Mouse (Mus musculus): ENCODE results near the gene Mfsd11. TPM values are rescaled to one million over a fixed set of nuclear protein-coding genes. Genes with fewer than 3 reads are reported as not detected.
A peak's percentile ranks its signal among the peaks of the same experiment; 100 is the strongest.

Mfsd11 gene
- total RNA-seq (2021) = 10 to 100 TPM; 33.7 to 35.2 TPM
- long read RNA-seq, experiment 1, transcript Mfsd11-201 (13 exons, 3,298 nt) = major isoform, 25 of 67 reads
- long read RNA-seq, experiment 1, partial matches to known transcripts = 5 of 67 reads
- long read RNA-seq, experiment 1, other reads (novel, unspliced or antisense) = 33 of 67 reads
- long read RNA-seq, experiment 2, transcript Mfsd11-201 (13 exons, 3,298 nt) = major isoform, 10 of 25 reads
- long read RNA-seq, experiment 2, partial matches to known transcripts = 2 of 25 reads
- long read RNA-seq, experiment 2, other reads (novel, unspliced or antisense) = 12 of 25 reads

DNA sequence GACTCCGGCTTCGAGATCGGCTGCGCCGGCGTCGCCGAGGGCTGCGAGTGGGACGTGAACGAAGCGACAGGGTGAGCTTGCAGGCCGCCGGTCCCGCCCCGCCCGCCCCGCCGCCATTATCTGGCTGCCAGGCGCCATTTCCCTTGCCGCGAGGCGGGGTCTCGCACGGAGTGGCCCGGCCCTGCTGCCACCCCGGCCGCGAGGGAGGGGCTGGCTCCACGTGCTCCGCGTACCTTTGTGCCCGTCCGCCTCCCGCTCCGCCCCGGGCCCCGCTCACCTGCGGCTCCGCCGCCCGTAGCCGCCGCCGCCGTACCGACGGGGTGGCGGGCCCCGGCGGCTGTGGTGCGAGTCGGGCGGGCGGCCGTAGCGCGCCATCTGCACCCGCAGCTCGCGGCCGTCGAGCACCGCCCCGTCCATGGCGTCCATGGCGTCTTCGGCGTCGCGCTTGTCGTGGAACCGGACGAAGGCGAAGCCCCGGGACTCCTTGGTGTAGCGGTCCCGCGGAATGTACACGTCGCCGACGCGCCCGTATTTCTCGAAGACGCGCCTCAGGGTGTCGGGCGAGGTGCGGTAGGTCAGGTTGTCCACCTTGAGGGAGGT is at the start of gene Mfsd11:
Gene Mfsd11 (plus strand): TSS at position 150 of the 600 bp plus-strand sequence.
- peak; percentile 90 to 94 for DNase-seq

- DNase-seq = no peak
Observed at GRCm38 (mm10) chr11:116802709-116803108, 49.5 kb upstream of the Mfsd11 start.

GRCm38 (mm10) chr11:116806136-116807071 is 45.8 kb upstream of the Mfsd11 start:
- no peak for DNase-seq

DNA sequence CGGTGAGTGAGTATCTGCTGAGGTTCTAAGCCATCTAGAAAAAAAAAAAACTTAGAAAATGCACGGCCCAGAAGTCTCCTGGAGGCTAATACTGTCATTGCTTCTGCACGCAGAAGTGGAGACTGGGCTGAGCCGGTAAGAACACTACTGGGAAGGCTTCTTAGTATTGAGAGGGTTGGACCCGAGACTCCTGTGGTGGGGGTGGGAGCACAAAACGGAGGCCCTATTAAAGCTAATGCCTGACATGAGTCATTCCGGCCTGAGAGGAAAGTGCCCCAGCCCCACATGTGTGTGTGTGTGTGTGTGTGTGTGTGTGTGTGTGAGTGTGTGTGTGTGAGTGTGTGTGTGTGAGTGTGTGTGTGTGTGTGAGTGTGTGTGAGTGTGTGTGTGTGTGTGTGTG is 45.1 kb upstream of the Mfsd11 start:
- DNase-seq = no peak

DNA sequence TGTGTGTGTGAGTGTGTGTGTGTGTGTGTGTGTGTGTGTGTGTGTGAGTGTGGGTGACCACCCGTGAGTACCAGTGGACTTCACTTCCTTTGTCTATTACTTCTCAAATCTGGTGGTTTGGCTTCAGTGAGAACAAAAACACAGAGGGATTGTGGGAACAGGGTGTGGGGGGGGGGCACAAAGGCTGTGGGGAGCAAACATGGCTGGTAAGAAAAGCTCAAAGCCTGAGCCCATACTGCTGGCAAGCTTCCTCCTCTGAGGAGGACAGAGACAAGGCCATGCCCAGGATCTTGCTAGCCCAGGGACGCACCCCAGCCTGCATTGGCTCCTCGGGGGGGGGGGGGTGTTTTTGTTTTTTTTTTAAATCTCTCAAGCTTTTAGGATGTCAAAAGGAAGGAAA is 44.7 kb upstream of the Mfsd11 start:
- DNase-seq = no peak

- peak; percentile 88 for DNase-seq
Observed at GRCm38 (mm10) chr11:116807938-116808606, 44.2 kb upstream of the Mfsd11 start.

GRCm38 (mm10) chr11:116808811-116809395 is 43.3 kb upstream of the Mfsd11 start:
- no peak for DNase-seq

- DNase-seq = no peak
Observed at GRCm38 (mm10) chr11:116809520-116809919, 42.7 kb upstream of the Mfsd11 start.

GRCm38 (mm10) chr11:116810528-116810927 is 41.7 kb upstream of the Mfsd11 start:
- DNase-seq = no peak

DNA sequence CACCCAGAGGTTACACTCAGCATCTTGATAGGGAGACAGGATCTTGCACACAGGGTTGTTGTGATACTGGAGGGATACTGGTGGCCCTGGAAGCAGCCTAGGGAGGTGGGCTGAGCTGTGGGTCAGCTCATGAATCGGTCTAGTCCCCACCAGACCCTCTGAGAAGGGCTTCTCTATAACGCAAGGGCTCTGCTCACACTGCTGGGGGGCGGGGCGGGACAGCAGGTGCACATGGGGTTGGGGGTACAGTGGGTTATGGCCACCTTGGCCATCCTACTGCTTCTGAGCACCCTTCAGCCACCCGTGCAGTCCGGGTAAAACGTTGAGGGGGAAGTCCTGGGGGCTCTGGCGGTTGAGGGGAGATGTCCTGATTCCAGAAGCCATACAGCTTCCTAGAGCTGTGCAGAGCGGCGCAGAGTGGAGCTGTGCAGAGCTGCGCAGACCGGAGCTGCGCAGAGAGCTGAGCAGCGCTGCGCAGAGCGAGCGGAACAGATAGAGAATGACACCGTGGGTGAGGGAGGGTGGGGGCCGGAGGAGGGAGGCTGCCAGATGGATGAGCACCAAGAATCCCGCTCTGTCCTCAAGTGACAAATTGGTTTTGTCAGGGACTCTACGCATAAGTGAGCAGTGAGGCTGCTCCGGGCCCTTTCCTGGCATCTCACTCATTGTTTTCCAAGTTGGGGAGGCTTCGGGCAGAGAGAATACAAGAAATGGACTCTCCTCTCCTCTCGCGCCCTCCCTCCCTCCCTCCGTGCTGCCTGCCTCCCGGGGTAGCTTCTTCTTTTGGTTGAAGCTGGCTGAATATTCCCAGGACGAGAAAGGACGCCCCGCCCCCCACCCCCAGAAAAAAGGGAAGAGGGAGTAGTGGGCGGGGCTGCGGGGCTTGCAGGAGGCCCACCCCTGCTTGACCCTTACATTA is 41.0 kb upstream of the Mfsd11 start:
- peak; percentile 67 to 83 for DNase-seq

GRCm38 (mm10) chr11:116812793-116813529 is 39.3 kb upstream of the Mfsd11 start:
- DNase-seq = no peak

GRCm38 (mm10) chr11:116813610-116814009 is 38.6 kb upstream of the Mfsd11 start:
- DNase-seq = no peak

DNA sequence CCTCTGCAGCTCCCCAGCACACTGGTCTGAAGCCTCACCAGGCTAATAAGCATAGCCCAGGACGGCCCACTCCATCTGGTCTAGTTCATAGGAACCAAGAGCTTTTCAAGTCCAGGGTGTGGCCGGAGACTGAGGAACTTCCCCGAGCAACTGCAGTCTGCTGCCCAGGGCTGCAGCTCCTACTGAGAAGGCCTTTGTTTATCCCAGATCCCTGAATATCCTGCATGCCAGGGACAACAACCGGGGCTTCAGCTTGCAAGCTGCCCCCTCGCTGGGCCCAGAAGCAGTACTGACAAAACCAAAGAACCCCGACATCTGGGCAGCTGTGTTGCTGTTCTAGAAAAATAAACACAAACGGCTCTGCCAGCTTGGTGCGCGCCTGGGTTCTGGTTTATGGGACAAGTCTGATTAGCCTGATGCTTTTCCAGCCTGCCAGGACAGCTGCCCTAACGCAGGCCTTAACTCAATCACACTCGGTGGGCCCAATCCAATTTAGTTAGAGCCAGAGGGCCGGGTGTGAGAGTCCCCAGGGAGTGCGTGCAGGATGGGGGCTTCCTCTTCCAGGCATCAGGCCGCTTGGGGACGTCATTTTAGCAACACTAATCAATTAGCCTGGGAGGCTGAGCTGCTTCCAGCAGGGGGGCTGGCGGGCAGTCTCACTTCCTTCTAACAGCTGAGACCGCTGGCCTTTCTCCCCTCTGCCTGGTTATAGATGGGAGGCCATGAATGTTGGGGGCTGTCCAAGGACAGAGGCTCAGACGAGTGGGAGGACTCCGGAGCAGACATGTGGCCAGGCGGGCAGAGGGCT is 38.0 kb upstream of the Mfsd11 start:
- peak in 1 of 2 experiments; percentile 61 for DNase-seq

GRCm38 (mm10) chr11:116814884-116815415 is 37.3 kb upstream of the Mfsd11 start:
- no peak for DNase-seq

GRCm38 (mm10) chr11:116816769-116817168 is 35.5 kb upstream of the Mfsd11 start:
- DNase-seq = peak; percentile 39 to 62

DNA sequence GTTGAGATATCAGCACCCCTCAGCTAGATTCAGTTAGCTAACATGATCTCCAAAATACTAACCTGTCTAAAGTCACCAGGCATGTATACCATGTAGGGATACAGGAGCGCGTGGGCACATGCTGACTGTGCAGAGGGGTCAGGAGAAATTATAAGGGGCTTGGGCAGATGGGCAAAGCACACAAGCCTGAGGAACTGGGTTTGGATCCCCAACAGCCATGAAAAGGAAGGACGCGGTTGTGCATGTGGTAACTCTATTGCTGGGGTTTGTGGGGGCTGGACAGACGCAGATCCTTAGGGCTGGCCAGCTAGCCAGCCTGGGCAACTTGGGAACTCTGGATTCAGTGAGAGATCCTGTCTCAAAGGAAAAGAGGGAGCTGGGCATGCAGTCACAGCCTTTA is 34.7 kb upstream of the Mfsd11 start:
- no peak for DNase-seq

- no peak for DNase-seq
Observed at GRCm38 (mm10) chr11:116818722-116819121, 33.5 kb upstream of the Mfsd11 start.

DNA sequence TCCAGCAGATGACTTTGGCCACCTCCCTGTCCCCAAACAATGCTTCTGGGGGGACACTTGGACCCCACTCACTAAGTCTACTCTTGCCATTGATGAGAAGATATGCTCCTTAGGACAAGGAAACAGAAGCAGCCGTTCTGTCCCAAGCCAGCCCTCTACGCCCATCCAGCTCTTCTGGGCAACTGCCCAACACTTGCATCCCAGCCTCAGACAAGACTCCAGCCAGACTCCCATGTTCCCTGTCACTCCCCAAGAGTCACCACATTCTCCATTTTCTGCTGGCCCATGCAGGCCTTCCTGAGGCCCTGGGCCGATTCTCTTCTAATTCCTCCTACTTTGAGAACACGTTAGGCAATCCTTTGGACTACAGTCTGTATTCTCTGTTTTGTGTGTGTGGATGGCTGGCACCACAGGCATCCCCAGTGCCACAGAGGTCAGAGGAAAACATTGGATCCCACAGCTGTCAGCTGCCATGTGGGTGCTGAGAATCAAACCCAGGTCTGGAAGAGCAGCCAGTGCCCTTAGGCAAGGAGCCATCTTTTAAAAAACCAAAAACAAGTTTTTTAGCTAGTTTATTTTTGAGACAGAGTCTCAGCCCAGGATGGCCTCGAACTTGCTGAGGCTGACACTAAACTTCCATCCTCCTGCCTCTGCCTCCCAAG is 32.2 kb upstream of the Mfsd11 start:
- no peak for DNase-seq
